Mouse (Mus musculus): Measurements from ENCODE around the gene Kremen2. TPM values are rescaled to one million over a fixed set of nuclear protein-coding genes. Genes with fewer than 3 reads are reported as not detected.

The Kremen2 gene
- total RNA-seq, 2 experiments from 2014 or later = not detected

DNA sequence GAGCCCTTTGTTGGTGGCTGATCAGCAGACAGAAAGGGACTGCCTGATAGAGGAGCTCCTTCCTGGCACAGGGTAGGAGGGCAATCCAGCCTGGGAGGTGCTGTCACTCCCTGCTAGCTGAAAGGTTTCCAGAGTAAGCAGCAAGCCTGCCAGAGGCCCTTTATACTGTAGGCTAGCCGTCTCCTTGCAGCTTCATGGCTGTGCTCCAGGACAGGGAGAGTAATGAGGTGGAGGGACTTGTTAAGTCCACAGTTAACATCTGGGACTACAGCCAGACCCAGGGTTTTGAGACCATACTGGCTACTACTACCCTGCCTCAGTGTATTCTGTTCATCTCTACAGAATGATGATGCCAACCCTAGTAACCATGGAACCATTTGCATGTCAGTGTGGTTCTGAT, 11.3 kb downstream of the Kremen2 start:
- DNase-seq = no peak

DNA sequence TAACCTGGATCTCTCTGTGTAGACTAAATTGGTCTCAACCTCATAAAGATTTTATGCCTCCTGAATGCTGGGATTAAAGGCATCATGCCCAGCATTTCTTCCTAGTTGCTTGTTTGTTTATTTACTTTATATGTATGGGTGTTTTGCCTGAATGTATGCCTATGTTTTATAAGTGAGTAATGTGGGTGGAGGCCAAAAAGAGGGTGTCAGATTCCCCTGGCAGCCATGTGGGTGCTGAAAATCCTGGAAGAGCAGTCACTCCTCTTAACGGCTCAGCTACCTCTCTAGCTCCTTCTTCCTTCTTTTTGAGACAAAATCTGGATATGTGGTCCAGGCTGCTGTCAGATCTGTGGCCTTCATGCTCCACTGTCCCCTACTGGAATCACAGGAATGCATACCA, 15.2 kb downstream of the Kremen2 start:
- no peak for DNase-seq

DNA sequence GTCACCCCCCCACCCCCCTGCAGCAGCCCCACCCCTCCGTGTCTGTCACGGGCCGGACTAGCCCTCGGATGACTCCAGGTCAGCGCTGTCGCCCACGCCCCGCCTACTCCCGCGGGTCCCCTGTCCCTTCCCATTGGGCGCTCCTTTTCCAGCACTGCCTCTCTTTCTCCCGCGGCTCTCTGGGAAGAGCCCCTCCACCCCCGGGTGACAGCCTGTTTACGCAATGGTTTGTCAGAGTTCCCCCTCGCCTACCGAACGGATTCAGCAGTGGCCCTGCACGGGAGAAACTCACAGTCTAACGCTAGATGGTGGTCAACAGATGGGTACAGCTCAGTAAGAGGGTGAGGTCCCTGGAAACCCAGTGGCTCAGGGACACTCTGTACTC, 18.9 kb downstream of the Kremen2 start:
- DNase-seq = peak; percentile 87

- peak; percentile 98 for DNase-seq
These were observed 19.5 kb downstream of the Kremen2 start, which contains the start of gene Pkmyt1 for GRCm38 (mm10) chr17:23725999-23726757. Gene Pkmyt1 (plus strand): TSS chr17:23726336.

DNA sequence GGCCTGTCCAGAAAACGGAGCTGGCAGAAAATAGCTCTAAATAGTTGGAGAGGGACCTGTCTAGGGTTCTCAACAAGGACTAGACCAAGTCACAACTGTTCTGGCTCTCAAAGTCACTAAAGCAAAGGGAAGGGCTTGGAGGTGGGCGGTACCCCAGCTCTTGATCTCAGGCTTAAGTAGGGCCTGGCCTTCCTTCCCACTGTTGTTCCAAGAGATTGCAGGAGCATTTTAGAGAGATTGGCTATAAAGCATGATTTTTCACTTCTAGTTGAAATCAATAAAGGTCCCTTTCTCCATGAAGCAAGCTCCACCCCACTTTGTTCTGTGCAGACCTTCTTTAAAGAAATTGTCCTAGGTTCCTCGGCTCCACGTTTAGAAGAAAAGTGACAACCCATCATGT, 20.2 kb downstream of the Kremen2 start:
- DNase-seq = no peak

DNA sequence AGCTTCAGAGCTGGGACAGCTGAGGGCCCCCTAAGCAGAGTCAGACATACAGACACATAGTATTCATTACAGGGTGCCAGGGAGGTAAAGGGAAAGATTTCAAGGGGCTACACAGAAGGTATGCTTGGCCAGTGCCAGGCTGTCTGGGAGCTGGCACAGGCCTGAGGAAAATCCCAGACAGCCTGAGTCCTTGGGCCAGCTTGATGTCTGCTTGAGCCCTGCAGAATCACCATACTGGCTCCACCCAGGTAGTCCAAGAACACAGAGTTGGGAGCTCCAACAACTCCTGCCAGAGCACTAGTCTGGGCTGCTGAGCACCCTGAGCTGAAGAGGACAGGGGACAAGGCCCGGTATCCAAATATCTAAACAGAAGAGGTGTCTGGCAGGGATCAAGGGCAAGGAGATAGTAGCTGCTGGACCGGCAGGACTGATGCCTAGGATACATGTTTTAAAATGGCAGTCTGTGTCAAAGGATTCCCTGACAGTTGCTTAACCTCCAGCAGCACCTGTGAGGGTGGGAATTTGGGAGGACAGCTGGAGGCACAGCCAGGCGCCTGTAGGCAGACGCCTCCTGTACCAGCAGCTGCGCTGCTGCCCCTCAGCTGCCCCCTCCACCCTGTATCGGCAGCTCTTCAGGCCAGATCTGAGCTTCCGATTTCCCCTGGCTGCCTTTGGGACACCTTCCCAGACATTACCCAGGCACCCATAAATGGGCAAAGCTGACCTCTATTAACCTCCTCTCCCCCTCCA, 23.1 kb downstream of the Kremen2 start, which contains the start of gene 1520401A03Rik:
Gene 1520401A03Rik, minus strand, starts transcription at position 408 of the 750 bp plus-strand sequence.
- DNase-seq = no peak

DNA sequence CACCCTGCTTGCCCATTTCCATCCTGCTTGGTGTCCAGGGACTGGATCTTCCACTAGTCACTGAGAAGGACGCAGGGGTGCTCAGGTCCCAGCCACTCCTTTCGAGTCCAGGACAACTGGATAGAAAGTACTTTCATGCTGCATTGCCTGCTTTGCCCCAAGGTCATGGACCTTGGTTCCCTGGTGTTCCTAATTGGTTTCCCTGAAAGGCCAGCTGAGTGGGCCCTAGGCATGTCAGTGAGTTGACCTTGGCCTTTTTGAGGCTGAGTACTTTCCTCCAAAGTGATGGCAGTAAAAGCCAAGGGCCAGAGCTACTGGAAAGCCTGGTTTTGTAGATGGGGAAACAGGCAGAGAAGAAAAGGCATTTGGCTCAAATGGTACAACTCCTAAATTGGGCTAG, 23.7 kb downstream of the Kremen2 start:
- DNase-seq = no peak

GRCm38 (mm10) chr17:23719455-23719854, 26.2 kb downstream of the Kremen2 start:
- DNase-seq = no peak

DNA sequence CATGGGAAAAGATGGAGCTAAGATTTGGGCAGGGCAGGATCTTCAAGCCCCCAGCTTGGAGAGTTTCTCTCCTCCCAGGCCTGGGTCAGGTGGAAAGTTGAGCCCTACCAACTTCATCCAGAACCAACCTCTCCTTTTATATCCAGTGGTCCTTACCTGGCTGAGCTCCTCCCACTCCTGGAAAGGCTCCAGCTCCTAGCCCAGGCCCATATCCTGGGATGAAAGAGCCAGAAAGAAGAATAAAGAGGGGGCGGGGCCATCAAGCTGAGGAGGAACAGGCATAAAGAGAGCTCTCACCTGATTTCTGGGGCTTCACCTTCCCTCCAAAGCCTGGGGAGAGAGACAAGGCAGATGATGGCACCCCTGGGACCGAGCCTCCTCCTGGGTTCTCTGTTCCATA, 28.6 kb downstream of the Kremen2 start:
- DNase-seq = no peak

DNA sequence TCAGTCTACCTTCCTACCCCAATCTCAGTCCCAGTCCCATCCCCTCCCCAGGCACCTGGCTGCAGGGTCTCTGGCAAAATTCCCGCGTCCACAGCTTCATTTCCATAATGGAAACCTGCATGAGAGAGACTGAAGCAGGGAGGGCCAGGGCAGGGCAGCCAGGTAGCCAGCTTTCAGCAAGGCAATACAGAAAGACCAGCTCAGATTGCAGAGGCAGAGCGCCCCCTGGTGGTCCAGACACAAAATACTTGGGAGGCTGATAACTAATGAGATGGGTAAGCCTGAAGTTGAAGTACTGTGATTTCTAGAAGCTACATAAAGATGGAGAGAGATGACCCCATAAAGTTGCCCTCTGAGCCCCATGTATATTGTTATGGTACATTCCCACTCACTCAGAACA, 39.4 kb downstream of the Kremen2 start:
- peak; percentile 85 for DNase-seq

DNA sequence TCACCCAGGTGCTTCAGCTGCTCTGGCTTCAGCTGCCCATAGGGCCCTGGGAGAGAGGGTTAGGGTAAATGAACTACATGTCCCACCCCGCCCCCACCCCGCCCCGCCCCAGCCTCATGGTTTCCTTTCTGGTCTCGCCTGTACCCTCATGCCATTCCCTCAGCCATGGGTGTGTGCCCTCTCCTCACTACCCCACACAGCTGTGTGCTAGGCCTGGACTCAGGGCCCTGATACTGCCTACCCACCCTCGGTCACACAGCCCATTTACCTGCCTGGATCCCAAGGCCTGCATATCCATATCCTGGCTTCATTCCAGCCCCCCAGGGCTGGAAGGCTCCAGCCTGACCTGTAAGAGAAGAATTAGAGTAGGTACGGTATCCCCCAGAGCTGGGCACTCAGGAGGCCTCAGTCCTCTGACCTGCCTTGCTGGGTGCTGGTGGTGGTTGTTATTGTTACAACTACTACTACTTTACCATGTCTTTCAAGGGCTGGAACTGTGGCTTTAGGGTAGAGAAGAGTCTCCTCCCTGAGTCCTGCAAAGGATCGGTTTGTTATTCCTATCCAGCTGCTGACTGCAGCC, 40.0 kb downstream of the Kremen2 start:
- no peak for DNase-seq

DNA sequence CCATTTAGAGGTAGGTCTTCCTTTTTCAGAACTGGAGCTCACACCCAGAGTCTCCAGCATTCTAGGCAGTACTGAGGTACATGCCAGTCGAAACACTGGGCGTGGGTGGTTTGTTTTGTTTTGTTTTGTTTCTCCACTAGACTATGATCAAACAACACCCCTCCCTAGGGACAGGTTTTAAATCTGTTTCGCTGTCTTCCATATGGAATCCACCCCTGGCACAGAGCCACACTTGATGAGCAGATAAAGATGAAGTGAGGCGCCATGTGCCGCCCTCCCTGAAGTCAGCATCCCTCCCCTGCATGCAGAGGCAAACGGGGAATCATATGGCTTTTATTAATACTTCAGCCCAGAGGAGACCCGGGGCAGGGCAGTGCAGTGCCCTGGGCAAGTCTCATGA, 40.9 kb downstream of the Kremen2 start:
- no peak for DNase-seq

DNA sequence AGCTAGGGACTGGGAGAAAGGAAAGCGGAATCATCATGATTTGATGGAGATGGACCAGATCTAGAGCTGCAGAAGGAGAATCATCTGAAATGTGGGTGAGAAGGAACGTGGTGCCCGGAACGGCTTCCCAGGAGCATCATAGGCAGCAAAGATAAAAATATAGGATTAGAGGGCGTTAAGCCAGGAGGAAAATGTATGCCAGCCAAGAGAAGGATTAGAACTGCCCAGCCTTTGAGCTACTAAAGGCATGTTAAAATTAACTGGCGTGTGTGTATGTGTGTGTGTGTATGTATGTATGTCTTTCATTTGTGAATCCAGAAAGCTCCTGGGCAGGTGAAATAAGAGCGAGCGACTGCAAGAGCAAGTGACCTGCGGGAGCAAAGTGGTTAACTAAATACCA, 42.3 kb downstream of the Kremen2 start:
- DNase-seq = no peak

DNA sequence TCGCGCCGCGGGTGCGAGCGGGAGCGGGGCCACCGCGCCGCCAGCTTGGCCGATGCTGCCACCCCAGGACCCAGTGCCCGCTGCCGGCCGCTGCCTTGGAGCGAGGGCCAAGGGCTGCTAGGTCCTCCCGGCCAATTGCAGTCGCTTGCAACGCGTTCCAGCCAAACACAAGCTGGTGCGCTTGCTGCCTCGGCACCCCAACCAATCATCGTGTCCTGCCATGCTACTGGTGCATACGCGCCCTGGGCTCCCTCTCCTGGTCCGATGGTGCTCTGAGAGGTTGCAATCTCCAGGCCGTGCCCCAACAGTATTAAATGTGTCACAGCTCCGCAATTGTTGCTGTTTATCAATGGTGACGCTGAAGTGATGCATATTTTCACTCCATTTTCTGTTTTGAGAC, 45.6 kb downstream of the Kremen2 start:
- peak; percentile 95 for DNase-seq

DNA sequence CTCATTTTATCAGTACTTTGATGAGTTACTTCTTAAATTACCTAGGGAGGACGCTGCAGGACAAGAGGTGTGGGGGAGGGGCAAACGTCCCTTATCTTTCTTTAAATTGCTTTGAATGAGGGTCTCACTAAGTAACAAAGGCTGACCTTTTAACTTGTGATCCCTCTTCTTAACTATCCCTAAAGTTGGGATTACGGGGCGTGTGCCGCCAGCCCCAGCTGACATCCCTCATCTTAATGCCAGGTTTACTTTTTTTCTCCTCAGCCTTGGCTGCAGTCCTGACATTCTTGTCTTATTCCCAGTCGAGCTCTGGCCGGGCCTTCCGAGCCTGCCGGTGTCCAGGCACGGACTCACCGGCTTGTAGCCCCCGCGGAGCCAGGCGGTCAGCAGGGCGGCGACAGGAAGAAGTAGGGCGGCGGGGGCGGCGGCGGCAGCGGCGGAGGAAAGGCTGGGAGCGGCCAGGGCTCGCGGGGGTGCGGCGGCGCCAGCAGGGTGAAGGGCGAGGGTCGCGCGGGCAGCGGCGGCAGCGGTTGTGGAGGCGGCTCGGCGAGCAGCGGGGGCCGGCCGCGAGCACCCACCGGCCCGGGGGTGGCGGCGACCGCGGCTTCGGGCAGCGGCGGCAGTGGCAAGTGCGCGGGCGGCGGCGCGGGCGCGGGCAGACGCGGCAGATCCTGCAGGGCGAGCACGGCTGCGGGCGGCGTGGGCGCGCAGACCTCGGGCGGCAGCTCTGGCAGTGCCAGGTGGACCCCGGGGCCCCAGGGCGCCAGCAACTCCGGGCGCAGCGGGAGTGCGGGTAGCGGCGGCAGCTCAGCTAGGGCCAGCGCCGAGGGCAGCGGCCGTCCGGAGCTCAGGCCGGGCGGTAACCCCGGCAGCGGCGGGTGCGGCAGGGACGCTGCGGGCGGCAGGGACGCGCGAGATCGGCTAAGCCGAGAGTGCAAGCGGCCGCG, 46.2 kb downstream of the Kremen2 start:
- peak; percentile 61 for DNase-seq

DNA sequence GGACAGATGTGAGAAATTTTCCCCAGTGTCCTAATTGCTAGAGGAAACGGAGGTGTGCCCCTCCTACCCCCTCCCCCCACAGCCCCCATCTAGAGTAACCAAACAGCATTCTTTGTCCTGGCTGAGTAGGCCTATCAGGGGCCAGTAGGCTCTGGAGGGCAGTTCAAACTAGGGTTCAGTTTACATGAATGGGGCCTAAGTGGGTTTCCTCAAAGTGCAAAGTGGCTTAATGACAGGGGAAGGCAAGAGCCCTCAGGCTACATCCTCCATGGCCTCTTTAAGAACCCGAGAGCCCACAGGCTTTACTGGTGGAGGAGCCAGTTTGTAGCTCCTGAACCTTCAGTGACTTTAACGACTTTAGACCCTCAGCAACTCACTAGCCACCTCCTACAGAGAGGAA, 49.8 kb downstream of the Kremen2 start:
- DNase-seq = no peak

DNA sequence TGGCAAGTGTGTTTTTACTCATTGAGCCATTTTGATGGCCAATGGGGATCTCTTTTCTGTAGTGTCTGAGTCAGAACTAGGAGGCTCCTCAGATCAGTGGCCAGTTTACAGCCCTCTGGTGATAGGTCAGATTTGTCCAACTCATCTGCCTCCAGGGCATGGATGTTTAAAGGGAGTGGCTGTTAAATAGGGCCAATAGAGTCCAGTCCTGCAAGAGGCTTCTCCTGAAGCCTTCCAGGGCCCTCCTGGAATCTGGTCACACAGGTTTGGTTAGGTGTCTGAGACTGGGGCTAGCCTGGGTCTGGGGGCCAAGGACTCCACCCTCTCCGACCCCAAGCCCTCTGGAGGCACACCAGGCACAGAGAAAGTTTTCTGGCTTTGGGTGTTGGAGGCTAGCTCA, 51.1 kb downstream of the Kremen2 start:
- DNase-seq = no peak

Other genes with a start within 250 kb of the Kremen2 start
- 1 to 10 TPM; 7.9 to 8.0 TPM for gene Zfp213, start 181.6 kb downstream of the Kremen2 start, total RNA-seq (2021)
- 10 to 100 TPM; 10.6 to 12.5 TPM for gene Zfp13, start 146.3 kb downstream of the Kremen2 start, total RNA-seq (2021)
- gene Zscan10, start 145.0 kb downstream of the Kremen2 start, total RNA-seq (2021) = not detected
- under 1 TPM; 0.54 to 1.00 TPM for gene Mmp25, start 100.6 kb downstream of the Kremen2 start, total RNA-seq (2021)
- gene Bicdl2, start 85.3 kb downstream of the Kremen2 start, total RNA-seq (2021) = not detected
- 100 to 1,000 TPM; 136 to 169 TPM for gene Hcfc1r1, start 72.2 kb downstream of the Kremen2 start, total RNA-seq (2021)
- gene Thoc6, start 72.0 kb downstream of the Kremen2 start, total RNA-seq (2021) = 10 to 100 TPM; 25.6 to 28.0 TPM
- 10 to 100 TPM; 40.4 to 80.3 TPM for gene Tnfrsf12a, start 68.4 kb downstream of the Kremen2 start, total RNA-seq (2021)
- under 1 TPM in 1 of 2 experiments, not detected in 1; 0.75 TPM for gene Cldn6, start 66.6 kb downstream of the Kremen2 start, total RNA-seq (2021)
- not detected for gene Cldn9, start 61.8 kb downstream of the Kremen2 start, total RNA-seq (2021)
- 1 to 10 TPM in 1 of 2 experiments, under 1 TPM in 1; 0.67 to 1.1 TPM for gene 1520401A03Rik, start 23.1 kb downstream of the Kremen2 start, total RNA-seq (2021)
- gene Pkmyt1, start 19.5 kb downstream of the Kremen2 start, total RNA-seq (2021) = 10 to 100 TPM in 1 of 2 experiments, 1 to 10 TPM in 1; 9.1 to 12.8 TPM
- gene Paqr4, start 5.0 kb downstream of the Kremen2 start, total RNA-seq (2021) = 10 to 100 TPM; 12.6 to 14.9 TPM
- 10 to 100 TPM; 43.9 to 49.0 TPM for gene Flywch1, start 25.8 kb upstream of the Kremen2 start, total RNA-seq (2021)
- gene Flywch2, start 40.2 kb upstream of the Kremen2 start, total RNA-seq (2021) = 1 to 10 TPM; 8.0 to 9.5 TPM
- gene Srrm2, start 44.7 kb upstream of the Kremen2 start, total RNA-seq (2021) = 100 to 1,000 TPM; 365 to 601 TPM
- 100 to 1,000 TPM; 333 to 378 TPM for gene Elob, start 83.3 kb upstream of the Kremen2 start, total RNA-seq (2021)
- gene Prss33, start 90.2 kb upstream of the Kremen2 start, total RNA-seq (2021) = not detected
- not detected for gene Prss32, start 98.0 kb upstream of the Kremen2 start, total RNA-seq (2021)
- gene Prss41, start 98.3 kb upstream of the Kremen2 start, total RNA-seq (2021) = under 1 TPM; 0.21 to 0.58 TPM
- gene Prss21, start 122.2 kb upstream of the Kremen2 start, total RNA-seq (2021) = not detected
- not detected for gene Dcpp1, start 135.0 kb upstream of the Kremen2 start, total RNA-seq (2021)
- gene Dcpp2, start 135.0 kb upstream of the Kremen2 start, total RNA-seq (2021) = not detected
- gene Dcpp3, start 171.6 kb upstream of the Kremen2 start, total RNA-seq (2021) = not detected
- gene Sbp, start 195.8 kb upstream of the Kremen2 start, total RNA-seq (2021) = not detected
- not detected for gene Sbpl, start 209.4 kb upstream of the Kremen2 start, total RNA-seq (2021)
- under 1 TPM in 1 of 2 experiments, not detected in 1; 0.24 TPM for gene Prss30, start 234.7 kb upstream of the Kremen2 start, total RNA-seq (2021)